Mouse (Mus musculus): Measurements from ENCODE around the gene Ppp1r26. TPM values are rescaled to one million over a fixed set of nuclear protein-coding genes. Genes with fewer than 3 reads are reported as not detected.
A peak's percentile ranks its signal among the peaks of the same experiment; 100 is the strongest.

Ppp1r26 gene
- 1.9 and 2.2 TPM in 2 replicates for total RNA-seq (2015)
- 1.1 and 1.6 TPM in 2 replicates for total RNA-seq (2017)

DNA sequence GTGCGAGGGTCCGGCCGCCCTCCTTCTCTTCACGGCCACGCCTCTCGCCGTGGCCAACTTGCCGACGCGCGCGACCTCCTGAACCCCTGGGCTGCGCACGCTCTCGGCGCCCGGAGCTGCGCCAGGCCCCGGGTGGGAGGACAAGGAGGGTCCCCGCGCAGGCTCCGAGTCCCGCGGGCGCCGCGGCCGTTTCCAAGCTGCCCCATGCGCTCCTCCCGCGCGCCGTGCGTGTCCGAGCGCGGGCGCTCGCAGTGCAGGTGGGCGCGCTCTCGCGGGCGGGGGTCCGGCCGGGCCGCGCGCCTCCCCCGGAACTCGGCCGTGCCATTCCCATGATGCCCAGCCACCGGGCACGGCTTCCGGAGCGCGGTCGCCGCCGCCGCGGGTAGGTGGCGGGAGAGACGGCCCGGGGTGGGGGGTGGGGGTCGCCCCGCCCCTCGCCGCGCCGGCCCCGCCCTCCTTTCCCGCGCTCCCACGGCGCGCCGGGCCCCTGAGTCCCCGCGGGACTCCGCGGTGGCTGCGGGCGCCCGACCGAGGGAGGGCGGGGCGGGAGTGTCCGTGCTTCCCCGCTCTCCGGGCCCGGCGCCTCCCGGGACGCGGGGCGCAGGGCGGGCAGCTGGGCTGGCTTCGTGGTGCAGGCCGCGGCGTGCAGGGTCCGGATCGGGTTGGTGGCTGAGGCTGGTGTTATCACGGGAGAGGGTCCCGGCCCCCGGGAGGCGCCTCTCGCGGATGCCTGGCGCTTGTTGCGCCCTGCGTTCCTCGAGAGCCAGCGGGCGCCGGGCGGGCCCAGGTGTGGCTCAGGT is at the start of gene Ppp1r26:
Ppp1r26 (plus strand) TSS at position 286 of the 800 bp plus-strand sequence.
- no peak for ATAC-seq (replicated peaks; ENCODE audit: poor library complexity)

DNA sequence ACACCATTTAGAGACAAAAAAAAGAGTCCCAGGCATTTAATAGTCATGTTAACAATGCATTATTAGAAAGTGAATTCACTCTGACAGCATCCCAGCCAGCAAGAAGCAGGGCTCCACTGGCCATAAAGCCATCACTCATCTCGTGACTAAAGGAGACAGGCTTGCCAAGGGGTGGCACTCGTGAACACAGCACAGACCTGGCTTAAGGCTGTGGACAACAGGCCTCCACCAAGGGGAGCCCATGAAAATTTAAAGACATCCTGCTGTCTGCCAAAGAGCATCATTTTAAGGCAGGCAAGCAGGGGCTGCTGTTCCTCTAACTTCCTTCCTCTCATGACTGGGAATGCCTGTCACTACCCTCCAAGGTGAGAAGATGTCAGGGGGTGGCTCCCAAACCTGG is 49.7 kb upstream of the Ppp1r26 start:
- no peak for ATAC-seq (replicated peaks; ENCODE audit: poor library complexity)

DNA sequence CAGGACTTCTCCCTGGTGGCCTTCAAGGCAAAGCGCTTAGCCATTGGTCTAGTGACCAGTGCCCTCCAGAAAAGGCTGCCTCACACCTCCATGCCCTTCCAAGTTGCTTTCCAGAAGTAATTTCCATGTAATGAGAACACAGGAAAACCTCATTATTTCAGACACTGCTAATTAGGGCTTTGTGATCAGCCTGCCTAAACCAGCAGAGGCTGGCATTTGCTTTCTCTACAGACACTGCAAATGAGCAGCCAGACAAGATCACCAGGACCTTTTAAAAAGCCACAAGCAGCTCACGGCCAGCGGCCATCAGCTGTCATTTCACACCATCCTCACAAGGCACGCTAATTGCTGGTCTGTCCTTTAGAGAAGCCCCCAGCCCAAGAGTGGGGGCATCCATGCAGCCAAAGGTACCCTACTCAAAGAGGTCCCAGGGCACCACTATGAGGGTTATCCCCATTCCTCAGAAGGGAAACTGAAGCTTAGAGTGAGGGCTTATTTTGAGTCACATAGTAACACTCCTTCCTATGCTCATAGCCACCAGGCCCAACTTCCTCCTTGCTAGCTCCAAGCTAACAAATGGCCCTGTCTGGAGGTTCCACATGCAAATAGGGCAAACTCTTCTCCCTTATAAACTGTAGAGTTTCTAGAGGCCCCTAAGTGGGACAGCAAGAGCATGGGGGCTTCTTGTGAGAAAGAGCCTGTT is 49.0 kb upstream of the Ppp1r26 start:
- no peak for ATAC-seq (replicated peaks; ENCODE audit: poor library complexity)

DNA sequence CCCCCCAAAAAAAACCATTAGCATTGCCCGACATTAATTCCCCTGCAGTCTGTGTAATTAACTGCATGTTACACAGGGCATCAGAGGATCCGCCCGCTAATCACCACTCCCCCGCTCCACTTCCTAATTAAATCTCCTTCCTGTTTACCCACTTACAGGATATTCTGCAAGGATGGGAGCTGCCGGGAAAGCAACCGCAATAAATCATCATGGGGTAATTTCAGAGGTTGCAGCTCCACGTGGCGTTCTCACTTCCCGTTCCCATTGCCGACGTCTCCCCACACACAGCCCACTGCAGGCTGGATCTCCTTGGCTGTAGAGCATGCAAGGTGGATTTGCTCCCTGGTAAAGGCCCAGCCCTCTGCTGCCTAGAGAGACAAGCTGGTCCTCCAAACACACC is 45.0 kb upstream of the Ppp1r26 start:
- ATAC-seq (replicated peaks; ENCODE audit: poor library complexity): peak; percentile 86

DNA sequence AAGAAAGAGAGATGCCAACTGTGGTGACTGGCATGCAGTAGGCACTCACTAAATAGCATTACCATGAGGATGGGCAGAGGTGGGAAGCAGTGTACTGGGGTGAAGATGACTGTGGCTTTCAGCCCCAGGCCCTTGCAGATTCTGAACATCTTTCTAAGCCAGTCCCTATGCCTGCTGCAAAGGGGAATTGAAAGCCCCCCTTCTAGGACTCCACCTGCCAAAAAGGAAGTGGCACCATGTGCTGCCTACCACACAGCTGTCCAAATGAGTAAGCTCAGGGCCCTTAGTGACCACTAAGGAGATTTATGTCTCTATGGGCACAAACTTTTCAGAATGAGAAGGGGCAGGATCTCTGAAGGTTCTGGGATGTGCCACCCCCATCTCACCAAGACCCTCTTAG is 44.5 kb upstream of the Ppp1r26 start:
- ATAC-seq (replicated peaks; ENCODE audit: poor library complexity): peak; percentile 77

DNA sequence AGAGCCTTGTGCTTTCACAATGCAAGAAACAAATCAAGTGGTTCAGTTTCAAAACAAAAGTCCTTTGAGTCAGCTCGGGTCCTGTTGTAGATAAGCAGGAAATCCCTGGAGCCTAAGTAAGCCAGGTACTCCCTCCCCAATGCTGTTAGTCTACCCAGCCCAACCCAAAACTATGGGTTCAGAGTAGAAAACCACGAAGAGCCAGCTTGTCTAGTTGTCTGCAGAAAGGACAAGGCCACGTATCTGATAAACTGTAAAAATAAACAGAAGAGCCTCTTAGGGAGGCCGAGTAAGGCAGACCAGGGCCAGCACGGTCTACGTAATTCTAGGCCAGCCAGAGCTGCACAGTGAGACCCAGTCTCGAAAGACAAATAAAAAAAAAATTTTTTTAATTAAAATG is 38.8 kb upstream of the Ppp1r26 start:
- ATAC-seq (replicated peaks; ENCODE audit: poor library complexity): no peak

DNA sequence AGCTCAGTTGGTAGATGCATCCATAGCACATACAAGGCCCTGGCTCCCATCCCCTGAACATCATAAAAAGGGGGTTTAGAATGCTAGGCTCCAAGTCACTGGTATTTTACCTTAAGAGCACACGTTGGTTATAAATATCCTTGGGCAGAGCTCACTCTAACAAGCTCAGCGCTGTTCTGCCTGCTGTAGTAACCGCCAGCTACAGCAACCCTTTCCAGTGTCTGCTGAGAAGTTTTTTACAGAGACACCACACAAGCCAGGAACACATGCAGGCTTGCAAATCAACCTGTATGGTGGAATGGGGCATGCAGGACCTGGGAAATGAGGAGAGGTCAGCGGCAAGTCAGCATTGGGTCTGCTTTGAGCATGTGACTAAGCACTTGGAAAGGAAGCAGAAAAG is 37.5 kb upstream of the Ppp1r26 start:
- no peak for ATAC-seq (replicated peaks; ENCODE audit: poor library complexity)

DNA sequence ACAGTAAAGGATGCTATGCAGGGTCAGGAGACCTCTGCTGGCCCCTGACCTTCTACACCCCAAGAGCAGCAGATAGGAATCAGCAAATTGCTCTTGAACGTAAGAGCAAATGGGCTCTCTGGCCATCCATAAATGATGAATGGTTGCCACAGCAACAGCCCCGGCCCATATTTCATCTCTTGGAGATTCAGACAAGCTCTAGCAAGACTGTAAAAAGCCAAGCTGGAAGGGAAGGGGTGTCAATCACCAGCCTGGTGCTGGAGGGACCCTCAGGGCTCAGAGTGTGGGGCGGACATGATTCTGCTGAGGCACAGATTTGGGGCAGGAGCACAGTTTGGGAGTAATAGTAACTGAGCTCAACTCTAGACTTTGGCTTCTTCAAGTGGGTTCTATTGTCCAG is 37.0 kb upstream of the Ppp1r26 start:
- no peak for ATAC-seq (replicated peaks; ENCODE audit: poor library complexity)

DNA sequence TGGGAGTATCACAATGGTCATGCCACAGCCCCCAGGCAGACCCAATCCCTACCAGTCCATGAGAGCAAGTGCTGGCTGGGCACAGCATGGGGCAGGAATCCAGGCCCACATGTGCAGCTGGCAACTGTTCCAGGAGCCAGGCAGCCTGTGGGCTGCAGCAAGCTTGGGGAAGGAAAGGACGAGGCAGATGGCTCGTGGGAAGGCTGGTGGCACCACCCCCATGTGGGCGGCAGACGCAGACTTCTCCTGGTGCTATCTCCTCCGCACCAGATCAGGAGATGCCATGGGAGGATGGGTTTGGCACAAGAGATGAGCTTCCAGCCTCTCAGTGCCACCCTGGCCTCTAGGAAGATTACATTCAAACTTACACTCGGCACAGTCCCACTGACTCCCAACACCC is 33.7 kb upstream of the Ppp1r26 start:
- ATAC-seq (replicated peaks; ENCODE audit: poor library complexity): no peak

DNA sequence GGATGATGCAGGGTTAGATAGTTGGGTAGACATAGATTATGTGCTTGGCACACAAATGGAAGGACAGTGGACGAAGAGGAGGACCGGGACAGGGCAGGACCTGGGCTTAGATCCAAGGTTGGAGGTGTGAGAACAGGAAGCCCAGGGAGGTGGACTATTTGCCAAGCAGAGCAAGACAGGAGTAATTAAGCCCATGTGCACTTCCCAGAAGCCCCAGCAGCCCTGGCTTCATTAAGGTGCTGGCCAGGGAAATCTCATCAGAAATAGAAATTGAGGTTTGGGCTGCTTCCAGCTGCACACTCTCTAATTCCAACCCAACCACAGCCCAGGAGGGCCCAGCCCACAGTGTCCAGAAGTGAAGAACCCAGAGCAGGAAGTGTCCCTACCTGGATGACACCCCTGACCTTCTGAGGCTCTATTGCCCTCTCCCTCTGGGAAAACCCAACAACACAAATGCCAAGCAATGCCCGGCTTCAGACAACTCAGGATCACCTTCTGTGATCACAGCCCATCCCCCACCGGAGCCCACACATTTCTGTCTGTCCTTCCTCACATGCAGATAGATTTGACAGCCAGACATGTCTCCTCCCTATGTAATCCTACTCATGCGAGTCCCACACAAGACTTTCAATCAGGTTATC is 32.4 kb upstream of the Ppp1r26 start:
- no peak for ATAC-seq (replicated peaks; ENCODE audit: poor library complexity)

DNA sequence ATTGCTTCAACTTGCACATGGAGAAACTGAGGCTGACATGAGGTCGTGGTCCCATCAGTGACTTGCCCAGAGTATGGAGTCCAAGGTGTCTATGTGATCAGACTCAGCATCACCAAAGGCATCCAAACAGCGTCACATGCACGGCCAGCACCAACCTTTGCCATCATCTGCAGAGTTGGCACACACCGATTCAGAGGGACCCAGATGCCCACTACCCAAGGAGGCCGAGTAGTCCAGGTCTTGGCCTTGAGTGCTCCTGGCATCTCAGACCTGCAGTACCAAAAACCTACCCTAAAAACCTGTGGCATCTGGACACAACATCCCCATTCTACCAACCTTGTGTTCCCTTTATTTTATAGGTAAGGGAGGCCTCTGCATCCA is 31.9 kb upstream of the Ppp1r26 start:
- ATAC-seq (replicated peaks; ENCODE audit: poor library complexity): no peak

DNA sequence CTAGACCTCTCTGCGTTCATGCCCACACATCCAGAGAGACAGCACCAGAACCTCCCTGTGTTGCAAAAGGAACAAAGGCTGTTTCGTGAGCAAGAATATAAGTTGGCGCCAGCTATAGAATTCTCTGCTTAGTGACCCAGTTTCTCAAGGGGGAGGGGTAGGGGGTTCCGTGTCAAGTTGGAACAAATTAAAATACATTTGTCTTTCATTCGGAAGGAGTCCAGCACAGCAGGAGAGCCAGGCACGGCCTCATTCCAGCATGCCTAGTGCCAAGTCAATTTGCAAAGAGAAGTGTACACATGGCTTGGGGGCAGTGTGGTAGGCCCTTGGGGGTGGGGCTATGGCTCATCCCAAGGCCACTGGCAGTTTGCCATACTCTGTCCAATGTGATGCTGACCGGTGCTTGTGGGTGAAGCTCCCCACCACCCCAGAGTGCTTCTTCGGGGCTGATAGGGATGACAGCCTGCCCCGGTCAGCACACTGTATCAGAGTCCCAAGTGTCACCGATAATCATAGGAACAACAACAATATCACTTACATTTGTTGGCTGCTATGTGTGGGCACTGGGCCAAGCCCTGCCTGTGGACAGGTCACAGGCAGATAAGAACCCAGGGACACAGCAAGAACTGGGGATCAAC is 31.1 kb upstream of the Ppp1r26 start:
- ATAC-seq (replicated peaks; ENCODE audit: poor library complexity): no peak

DNA sequence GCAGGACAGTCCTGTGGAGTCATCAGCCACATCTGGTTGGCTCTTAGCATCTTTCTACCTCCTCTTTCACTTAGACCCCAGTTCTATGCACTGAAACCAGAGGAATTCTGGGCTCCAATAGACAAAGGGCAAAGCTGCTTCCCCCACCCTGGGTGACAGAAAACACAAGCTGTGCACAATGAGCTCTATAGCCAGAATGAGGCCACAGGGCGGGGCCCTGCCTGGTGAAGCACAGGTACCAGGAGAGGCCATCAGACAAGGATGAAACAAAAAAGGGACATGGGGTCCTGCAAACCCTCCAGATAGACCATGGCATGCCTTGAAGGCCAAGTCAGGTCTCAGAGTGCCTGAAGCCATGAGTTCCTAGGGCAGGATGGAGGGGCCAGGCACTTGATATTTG is 30.1 kb upstream of the Ppp1r26 start:
- ATAC-seq (replicated peaks; ENCODE audit: poor library complexity): no peak

DNA sequence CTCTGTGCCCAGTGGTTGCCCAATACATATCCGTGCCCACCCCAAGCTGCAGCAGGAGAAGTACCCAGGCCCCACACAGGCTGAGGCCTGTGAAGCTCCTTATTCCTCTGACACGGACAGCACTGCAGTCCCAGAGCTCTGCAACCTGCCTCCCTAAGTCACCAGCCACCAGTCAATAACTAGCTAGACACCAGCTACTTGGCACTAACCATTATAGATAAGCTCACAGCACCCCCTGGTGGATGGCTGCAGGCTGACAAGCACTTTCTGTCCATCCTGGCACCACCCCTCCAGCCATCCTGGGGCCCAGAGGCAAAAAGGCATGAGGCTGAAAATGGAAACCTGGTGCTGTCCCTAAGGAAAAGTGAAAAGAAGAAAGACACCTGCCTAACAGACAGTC is 28.6 kb upstream of the Ppp1r26 start:
- peak; percentile 96 for ATAC-seq (replicated peaks; ENCODE audit: poor library complexity)

DNA sequence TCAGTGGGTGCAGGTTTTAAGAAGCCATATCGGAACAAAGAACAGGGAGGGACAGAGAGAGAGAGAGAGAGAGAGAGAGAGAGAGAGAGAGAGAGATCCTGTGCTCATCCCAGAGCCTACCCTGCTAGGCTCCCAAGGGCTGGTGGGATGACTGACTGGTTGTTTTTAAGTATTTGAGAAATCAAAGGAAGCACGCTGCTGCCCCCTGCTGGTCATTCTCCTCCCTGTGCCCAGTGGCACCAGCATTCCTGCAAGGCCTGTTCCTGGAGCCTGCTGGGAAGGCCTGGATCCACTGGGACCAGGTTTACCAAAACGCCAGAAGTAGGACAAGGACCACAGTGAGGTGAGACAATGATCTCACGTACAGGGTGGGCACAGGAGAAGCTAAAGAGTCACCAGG is 26.7 kb upstream of the Ppp1r26 start:
- ATAC-seq (replicated peaks; ENCODE audit: poor library complexity): 0 out of 2 replicates have a peak, but pooled peaks have one; percentile 38

DNA sequence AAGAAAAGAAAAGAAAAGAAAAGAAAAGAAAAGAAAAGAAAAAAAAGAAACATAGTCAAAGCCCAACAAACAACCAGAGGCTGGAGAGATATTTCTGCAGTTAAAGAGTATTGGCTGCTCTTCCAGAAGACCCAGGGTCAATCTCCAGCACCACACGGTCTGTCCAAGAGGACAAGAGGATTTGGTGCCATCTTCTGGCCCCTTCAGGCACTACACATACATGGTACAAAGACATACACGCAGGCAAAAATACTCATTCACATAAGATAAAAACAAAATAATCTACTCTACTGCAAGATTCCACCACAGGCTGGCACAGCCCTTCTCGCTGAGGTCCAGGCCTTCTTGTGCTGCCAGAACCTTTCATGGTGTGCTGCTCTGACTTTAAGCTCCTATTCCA is 23.4 kb upstream of the Ppp1r26 start:
- ATAC-seq (replicated peaks; ENCODE audit: poor library complexity): peak; percentile 87

DNA sequence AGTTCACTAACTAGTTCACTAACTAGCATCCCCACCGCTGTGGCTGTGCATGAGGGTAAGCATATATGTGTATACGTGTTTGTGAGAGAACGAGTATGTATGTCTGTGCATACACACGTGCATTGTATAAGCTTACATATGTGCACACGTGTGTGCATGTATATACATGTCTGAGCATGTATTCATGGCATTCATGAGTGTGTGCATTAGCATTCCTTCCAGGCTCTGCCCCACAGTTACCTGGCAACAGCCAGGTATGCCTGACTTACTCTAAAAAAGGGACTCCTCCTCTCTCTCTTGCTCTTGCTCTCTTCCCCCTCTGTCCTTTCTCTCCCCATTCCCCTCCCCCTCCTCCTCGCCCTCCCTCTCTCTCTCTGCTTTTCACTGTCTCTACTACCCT is 19.4 kb upstream of the Ppp1r26 start:
- no peak for ATAC-seq (replicated peaks; ENCODE audit: poor library complexity)

DNA sequence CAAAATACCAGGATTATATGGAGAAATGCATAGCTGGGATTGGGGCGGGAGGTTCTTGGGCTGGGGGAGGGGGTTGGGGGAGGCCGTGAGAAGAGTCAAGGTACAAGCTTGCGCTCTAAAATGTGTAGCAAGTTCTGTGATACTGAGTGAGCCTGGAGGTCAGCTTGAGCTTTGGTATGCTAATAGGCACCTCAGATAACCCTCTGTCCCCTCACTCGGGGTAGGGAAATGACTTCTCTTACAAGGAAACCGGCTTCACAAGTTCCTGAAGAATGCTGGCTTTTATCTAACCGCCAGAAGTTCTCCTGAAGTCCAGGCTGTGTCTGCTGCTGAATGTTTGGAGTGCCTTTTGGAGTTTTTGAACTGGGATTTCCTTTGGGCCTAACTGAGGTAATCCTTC is 15.8 kb upstream of the Ppp1r26 start:
- ATAC-seq (replicated peaks; ENCODE audit: poor library complexity): no peak

DNA sequence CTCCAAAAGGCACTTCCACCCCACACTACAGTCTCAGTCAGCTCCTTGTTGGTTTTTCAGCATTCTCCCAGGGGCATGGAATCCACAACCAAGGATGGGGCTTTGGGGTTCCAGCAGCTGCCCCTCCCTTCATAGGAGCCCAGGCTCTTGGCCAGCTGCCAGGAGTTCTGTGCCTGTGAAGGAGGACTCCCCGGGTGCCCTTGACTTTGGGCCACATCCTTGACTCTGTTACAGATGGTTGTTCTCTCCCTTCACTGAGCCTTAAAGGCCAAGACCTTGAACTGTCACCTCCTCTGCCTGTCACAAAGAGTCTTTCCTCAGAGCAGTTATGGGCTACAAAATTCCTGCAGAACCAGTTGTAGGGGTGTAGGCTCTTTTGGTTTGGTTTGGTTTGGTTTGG is 13.8 kb upstream of the Ppp1r26 start:
- no peak for ATAC-seq (replicated peaks; ENCODE audit: poor library complexity)

DNA sequence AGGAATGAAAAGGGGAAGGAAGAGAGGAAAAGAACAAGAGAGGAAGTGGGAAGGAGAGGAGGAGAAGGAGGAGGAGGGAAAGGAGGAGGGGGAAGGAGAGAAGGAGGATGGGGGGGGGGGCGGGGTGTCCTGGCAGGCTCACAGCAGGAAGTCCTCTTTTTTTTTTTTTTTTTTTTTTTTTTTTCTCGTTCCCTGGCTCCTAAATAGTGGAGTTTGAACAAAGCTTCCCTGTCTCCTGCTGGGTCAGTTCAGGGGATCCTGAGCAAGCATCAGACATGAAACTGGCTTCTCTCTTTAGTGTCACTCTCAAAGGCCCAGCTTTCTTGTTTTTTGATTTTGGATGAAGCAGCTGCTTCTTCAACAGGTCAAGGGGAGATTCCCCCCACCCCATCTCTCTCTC is 13.1 kb upstream of the Ppp1r26 start:
- ATAC-seq (replicated peaks; ENCODE audit: poor library complexity): no peak

DNA sequence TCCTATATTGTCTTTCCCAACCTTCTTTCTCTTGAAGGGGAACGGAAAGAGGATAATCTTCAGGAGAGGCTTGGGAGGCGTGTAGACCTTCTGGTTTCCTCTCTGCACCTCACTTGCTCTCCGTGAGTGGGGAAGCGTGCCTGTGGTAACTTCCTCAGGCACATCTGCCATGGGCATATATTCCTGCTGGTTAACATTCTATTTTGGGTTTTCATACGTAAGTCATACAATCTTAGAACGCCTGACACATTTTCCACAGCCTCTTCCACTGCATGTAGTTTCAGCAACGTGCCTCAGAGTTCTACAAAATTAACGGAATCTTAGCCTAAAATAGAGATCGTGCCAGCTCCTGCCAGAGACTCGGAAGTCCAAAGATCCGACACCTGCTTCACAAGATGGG is 11.2 kb upstream of the Ppp1r26 start:
- ATAC-seq (replicated peaks; ENCODE audit: poor library complexity): no peak

DNA sequence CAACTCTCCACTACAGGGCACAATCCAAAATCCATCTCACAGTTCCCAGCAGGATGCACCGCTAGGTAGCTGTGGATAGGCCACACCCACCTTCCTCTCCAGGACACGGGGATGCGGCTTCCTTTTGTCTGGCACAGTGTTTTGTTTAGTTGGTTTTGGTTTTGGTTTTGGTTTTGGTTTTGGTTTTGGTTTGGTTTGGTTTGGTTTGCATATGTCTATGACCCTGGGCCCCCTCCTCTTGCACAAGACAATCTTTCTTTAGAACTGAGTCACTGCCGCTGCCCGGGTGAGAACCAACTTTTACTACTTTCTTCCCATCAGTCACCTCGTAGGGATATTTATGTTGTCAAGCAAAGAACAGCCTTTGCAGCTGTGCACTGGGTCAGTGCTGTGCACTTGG is 5.8 kb upstream of the Ppp1r26 start:
- ATAC-seq (replicated peaks; ENCODE audit: poor library complexity): no peak
